In genomic region chr17:12751218-12751617, GRCm38 (mm10) we compare ENCODE assay signal across 8 mouse cellular contexts. TPM values are rescaled to one million over a fixed set of nuclear protein-coding genes. Genes with fewer than 3 reads are reported as not detected.
A peak's percentile ranks its signal among the peaks of the same experiment; 100 is the strongest.
DNase-seq lines count a peak whose midpoint lies in the region; ATAC-seq lines count a peak whose summit lies in the region.

No protein-coding gene starts in this region.

- peak overlapping the region; percentile 20; the same call in 1 of the 2 replicates for H3K4me3 ChIP-seq in heart, embryonic 16.5 days (ENCODE audit: low read length)
- 0 out of 2 replicates have a peak overlapping the region, but pooled peaks have one; percentile 2 for H3K4me3 ChIP-seq in limb, embryonic 10.5 days

- no peak for DNase-seq in heart, adult 9 months (ENCODE audit: low spot score in 2 of 2)
- peak; percentile 36 for DNase-seq in CD4-positive, CD25-positive, alpha-beta regulatory T cell, adult 2 months (ENCODE audit: low read depth, low spot score)
- peak; percentile 62 for DNase-seq in embryo, embryonic 10.5 days (ENCODE audit: low spot score)
- peak; percentile 68 for DNase-seq in limb, embryonic 10.5 days (ENCODE audit: low spot score)
- no peak for DNase-seq in retina, postnatal 1 day
- DNase-seq in cerebellum, postnatal 10 days: no peak

- H3K27ac ChIP-seq in heart, embryonic 16.5 days (ENCODE audit: low read length): peak overlapping the region; percentile 89
- peak overlapping the region; percentile 86 for H3K27ac ChIP-seq in limb, embryonic 10.5 days

- no peaks in the 10 kb centered on the region for H3K27me3 ChIP-seq in heart, embryonic 16.5 days (ENCODE audit: control insufficient read depth, insufficient read depth, low read length)
- no peaks in the 10 kb centered on the region for H3K27me3 ChIP-seq in limb, embryonic 10.5 days (ENCODE audit: low read depth, poor library complexity, severe bottlenecking)

- ATAC-seq in heart, embryonic 16.5 days (replicated peaks; ENCODE audit: extremely low read depth, insufficient read depth, low FRiP score): no peak
- ATAC-seq in granulocyte monocyte progenitor cell, adult 5-6 weeks (replicated peaks; ENCODE audit: poor library complexity, severe bottlenecking): no peak

- H3K9me3 ChIP-seq in heart, embryonic 16.5 days (replicated peaks; ENCODE audit: control insufficient read depth, low read length): no peaks in the 10 kb centered on the region
- H3K9me3 ChIP-seq in limb, embryonic 10.5 days (replicated peaks): no peaks in the 10 kb centered on the region

- peaks cover 93% of the 10 kb centered on the region for H3K4me1 ChIP-seq in heart, embryonic 16.5 days (ENCODE audit: control insufficient read depth, insufficient read depth, low read length)
- peaks cover 79% of the 10 kb centered on the region for H3K4me1 ChIP-seq in limb, embryonic 10.5 days

- peaks cover 13% of the 10 kb centered on the region for H3K36me3 ChIP-seq in heart, embryonic 16.5 days (ENCODE audit: control insufficient read depth, insufficient read depth)
- H3K36me3 ChIP-seq in limb, embryonic 10.5 days: peaks cover 44% of the 10 kb centered on the region

- peak overlapping the region; percentile 52 for H3K4me2 ChIP-seq in heart, embryonic 16.5 days (ENCODE audit: low read depth, low read length)

- H3K9ac ChIP-seq in heart, embryonic 16.5 days (ENCODE audit: low read length): peak overlapping the region; percentile 66

- 18% methylated on average over 4 of the region's 4 CpGs for WGBS in heart, embryonic 16.5 days
- 14% methylated on average over 4 of the region's 4 CpGs for whole genome bisulfite sequencing in limb, embryonic 10.5 days

RNA-seq across cellular contexts. Expression of gene Igf2r, which starts 18.2 kb away (rescaled TPM):
- 98.0 and 133 TPM in 2 replicates for polyA plus RNA-seq in heart, embryonic 16.5 days (2015; fragmentation: Nextera tagmentation; extraction: Ambion mirVana)
- 30.3 and 35.6 TPM in 2 replicates for polyA plus RNA-seq in limb, embryonic 10.5 days (2016; fragmentation: Nextera tagmentation; extraction: Ambion mirVana)
- total RNA-seq in granulocyte monocyte progenitor cell, adult 5-6 weeks (2014; fragmentation: Nextera tagmentation): 0.04 and 0.73 TPM in 2 replicates
- total RNA-seq in granulocyte monocyte progenitor cell, adult 5-6 weeks (2017): 0.78 and 1.5 TPM in 2 replicates

Comparison
In these comparisons a context has a peak if more than half of its experiments do, and no peak if none do; other contexts are left out.
1. DNase-seq: peak in CD4-positive, CD25-positive, alpha-beta regulatory T cell, adult 2 months (single experiment), embryo, embryonic 10.5 days (single experiment) and limb, embryonic 10.5 days (single experiment); none in heart, adult 9 months (0 of 2), retina, postnatal 1 day (single experiment) and cerebellum, postnatal 10 days (0 of 2).